Mouse (Mus musculus) CH12.LX (cell line): Measurements from ENCODE around the gene Ccdc110.

Experiments
- CTCF ChIP-seq, 2 experiments: IDR thresholded peaks in 1 of 2; conservative IDR thresholded peaks in 1 of 2; 2 replicates each; pipeline ENCODE4 v1.5.1; 2011 to 2012; ENCODE audit warnings: low read depth in 2 of 2, low read length in 2 of 2, improper control_type of control experiment in 1 of 2, inconsistent platforms in 1 of 2, mild to moderate bottlenecking in 1 of 2, moderate library complexity in 1 of 2
- EP300 ChIP-seq: IDR thresholded peaks from 2 replicates; pipeline ENCODE4 v1.6.1; 2011; ENCODE audit warnings: low read length, improper control_type of control experiment
- POLR2A ChIP-seq: IDR thresholded peaks from 2 replicates; pipeline ENCODE4 v1.6.1; 2011; ENCODE audit warnings: low read depth, mild to moderate bottlenecking, improper control_type of control experiment, low read length
- POLR2AphosphoS2 ChIP-seq: IDR thresholded peaks from 2 replicates; pipeline ENCODE4 v1.6.1; 2011; ENCODE audit warnings: low read depth, low read length, improper control_type of control experiment
- SIN3A ChIP-seq: IDR thresholded peaks from 2 replicates; pipeline ENCODE4 v1.6.1; 2012; ENCODE audit warnings: low read length, improper control_type of control experiment, inconsistent platforms
- TCF12 ChIP-seq: IDR thresholded peaks from 2 replicates; pipeline ENCODE4 v1.6.1; 2014; ENCODE audit warnings: low read depth, mild to moderate bottlenecking, inconsistent platforms, low read length, improper control_type of control experiment

- TF ChIP-seq TCF12 (no peak), POLR2A (no peak), SIN3A (no peak), CTCF (conservative IDR thresholded peaks at IDR 0.05 in 1 of 2, IDR thresholded peaks at IDR 0.05 in 1 of 2; ENCODE audit: low read depth in 2 of 2, low read length in 2 of 2) (no peak), POLR2AphosphoS2 (no peak), EP300 (no peak)
Observed at GRCm38 (mm10) chr8:45986665-45987064, 52.2 kb downstream of the Ccdc110 start.
